Mouse (Mus musculus) kidney, embryonic 15.5 days (tissue): Measurements from ENCODE around the gene Cops6. TPM values are rescaled to one million over a fixed set of nuclear protein-coding genes. Genes with fewer than 3 reads are reported as not detected.
A peak's percentile ranks its signal among the peaks of the same experiment; 100 is the strongest.

Source experiments
- ATAC-seq: fragments of 200-750 bp; cut with Nextera tagmentation; replicated peaks from 2 replicates; pipeline ENCODE4 v1.8.0; 2017; ENCODE audit warnings: moderate TSS enrichment; ENCODE audit not compliant: low FRiP score
- H3K27ac ChIP-seq: fragments of 300-500 bp; sonication (generic); 2 replicates; pipeline ENCODE4 v1.5.1; 2015; ENCODE audit warnings: mild to moderate bottlenecking, inconsistent platforms
- H3K27me3 ChIP-seq: fragments of 300-500 bp; sonication (generic); 2 replicates; pipeline ENCODE4 v1.6.1; 2015; ENCODE audit warnings: inconsistent platforms
- H3K36me3 ChIP-seq: fragments of 300-500 bp; sonication (generic); 2 replicates; pipeline ENCODE4 v1.6.1; 2015; ENCODE audit warnings: inconsistent platforms
- H3K4me1 ChIP-seq: fragments of 300-500 bp; sonication (generic); 2 replicates; pipeline ENCODE4 v1.6.1; 2015; ENCODE audit warnings: inconsistent platforms
- H3K4me2 ChIP-seq: fragments of 300-500 bp; sonication (generic); 2 replicates; pipeline ENCODE4 v1.6.1; 2015; ENCODE audit warnings: moderate library complexity, mild to moderate bottlenecking, inconsistent platforms
- H3K4me3 ChIP-seq: fragments of 300-500 bp; sonication (generic); replicated peaks from 2 replicates; pipeline ENCODE4 v1.5.1; 2015; ENCODE audit warnings: mild to moderate bottlenecking, inconsistent platforms
- H3K9ac ChIP-seq: fragments of 300-500 bp; sonication (generic); 2 replicates; pipeline ENCODE4 v1.6.1; 2015; ENCODE audit warnings: mild to moderate bottlenecking, inconsistent platforms
- H3K9me3 ChIP-seq: fragments of 300-500 bp; sonication (generic); replicated peaks from 2 replicates; pipeline ENCODE4 v1.6.1; 2016; ENCODE audit warnings: inconsistent platforms
- WGBS: fragments of 180-500 bp; shearing (Covaris S2); methylation state at CpG from one replicate; pipeline ENCODE4 v1.1.7; 2015; ENCODE audit warnings: mixed read lengths; 5-methylcytosine and 5-hydroxymethylcytosine counted together
- polyA plus RNA-seq: library from polyadenylated mRNA; unstranded; fragments of >200 nt; fragmentation: Nextera tagmentation; extraction: Ambion mirVana; gene quantifications from 2 replicates; pipeline ENCODE4 v1.2.1, GENCODE M21; 2015

Cops6 gene
- polyA plus RNA-seq, 1 experiment from 2014 or later = 316 TPM

- Histone ChIP-seq H3K27ac (peak overlapping the region; percentile 82), H3K4me1 (peaks cover 21% of the 10 kb centered on the region), H3K36me3 (peaks cover 31% of the 10 kb centered on the region), H3K4me3 (peak overlapping the region; percentile 79), H3K27me3 (no peaks in the 10 kb centered on the region), H3K9me3 (no peaks in the 10 kb centered on the region), H3K4me2 (peak overlapping the region; percentile 61), H3K9ac (peak overlapping the region; percentile 81; the same call in 1 of the 2 replicates)
- ATAC-seq = no peak
- 67% methylated on average over 7 of the region's 7 CpGs for WGBS
Observed at GRCm38 (mm10) chr5:138160224-138160762, 578 bp upstream of the Cops6 start.

GRCm38 (mm10) chr5:138163046-138163445 is 2.2 kb downstream of the Cops6 start:
- no peak for ATAC-seq
- H3K9ac ChIP-seq = no peak overlapping the region
- peaks cover 25% of the 10 kb centered on the region for H3K4me1 ChIP-seq
- H3K9me3 ChIP-seq = no peaks in the 10 kb centered on the region
- H3K4me2 ChIP-seq = no peak overlapping the region
- no peak overlapping the region for H3K27ac ChIP-seq
- H3K27me3 ChIP-seq = no peaks in the 10 kb centered on the region
- H3K36me3 ChIP-seq = peaks cover 59% of the 10 kb centered on the region
- 62% methylated on average over 6 of the region's 6 CpGs for WGBS
- H3K4me3 ChIP-seq = no peak overlapping the region

GRCm38 (mm10) chr5:138163610-138164009 is 2.7 kb downstream of the Cops6 start:
- Histone ChIP-seq H3K4me3 (no peak overlapping the region), H3K4me2 (no peak overlapping the region), H3K9me3 (no peaks in the 10 kb centered on the region), H3K4me1 (peaks cover 25% of the 10 kb centered on the region), H3K9ac (no peak overlapping the region), H3K36me3 (peaks cover 64% of the 10 kb centered on the region), H3K27me3 (no peaks in the 10 kb centered on the region), H3K27ac (no peak overlapping the region)
- WGBS = 69% methylated on average over 10 of the region's 10 CpGs
- ATAC-seq = no peak

GRCm38 (mm10) chr5:138165594-138165993 is 4.7 kb downstream of the Cops6 start:
- no peak for ATAC-seq
- Histone ChIP-seq H3K27ac (no peak overlapping the region), H3K4me1 (peaks cover 34% of the 10 kb centered on the region), H3K4me3 (no peak overlapping the region), H3K27me3 (no peaks in the 10 kb centered on the region), H3K9me3 (no peaks in the 10 kb centered on the region), H3K36me3 (peaks cover 78% of the 10 kb centered on the region), H3K4me2 (no peak overlapping the region), H3K9ac (no peak overlapping the region)
- WGBS = 66% methylated on average over 8 of the region's 8 CpGs

GRCm38 (mm10) chr5:138170936-138171561 is 10.2 kb downstream of the Cops6 start:
- peak; percentile 91 for ATAC-seq
- Histone ChIP-seq H3K4me3 (peak overlapping the region; percentile 72), H3K27ac (peak overlapping the region; percentile 96), H3K27me3 (no peaks in the 10 kb centered on the region), H3K9ac (peak overlapping the region; percentile 72), H3K4me2 (peak overlapping the region; percentile 78), H3K4me1 (peaks cover 30% of the 10 kb centered on the region), H3K9me3 (no peaks in the 10 kb centered on the region), H3K36me3 (peaks cover 66% of the 10 kb centered on the region)
- under 1% methylated on average over 47 of the region's 47 CpGs for WGBS

GRCm38 (mm10) chr5:138171695-138172491 is 11.0 kb downstream of the Cops6 start, which contains the start of the genes Ap4m1 and Mcm7:
Ap4m1 (plus strand) TSS chr5:138172002.
Mcm7 (minus strand) TSS chr5:138172422.
- H3K4me2 ChIP-seq = peak within 1 kb of the TSS; percentile 78
- H3K27me3 ChIP-seq = no peaks in the 10 kb centered on the region
- H3K4me1 ChIP-seq = peaks cover 30% of the 10 kb centered on the region
- under 1% methylated on average over 54 of the region's 54 CpGs for WGBS
- no peaks in the 10 kb centered on the region for H3K9me3 ChIP-seq
- ATAC-seq = peak; percentile 93
- H3K36me3 ChIP-seq = peaks cover 65% of the 10 kb centered on the region
- peak within 1 kb of the TSS; percentile 72 for H3K9ac ChIP-seq
- peak within 1 kb of the TSS; percentile 96 for H3K27ac ChIP-seq
- peak within 1 kb of the TSS; percentile 72 for H3K4me3 ChIP-seq

- H3K4me2 ChIP-seq = peak overlapping the region; percentile 78
- no peaks in the 10 kb centered on the region for H3K9me3 ChIP-seq
- 74% methylated on average over 3 of the region's 3 CpGs for WGBS
- peak overlapping the region; percentile 72 for H3K4me3 ChIP-seq
- no peak overlapping the region; the same call in 1 of the 2 replicates for H3K27ac ChIP-seq
- no peak for ATAC-seq
- no peak overlapping the region for H3K9ac ChIP-seq
- peaks cover 27% of the 10 kb centered on the region for H3K4me1 ChIP-seq
- no peaks in the 10 kb centered on the region for H3K27me3 ChIP-seq
- peaks cover 65% of the 10 kb centered on the region for H3K36me3 ChIP-seq
Observed at GRCm38 (mm10) chr5:138173217-138173616, 12.3 kb downstream of the Cops6 start.

- Histone ChIP-seq H3K4me3 (peak within 1 kb of the TSS; percentile 87), H3K4me2 (peak within 1 kb of the TSS; percentile 79), H3K9me3 (no peaks in the 10 kb centered on the region), H3K36me3 (peaks cover 56% of the 10 kb centered on the region), H3K9ac (peak within 1 kb of the TSS; percentile 83), H3K27me3 (no peaks in the 10 kb centered on the region), H3K4me1 (peaks cover 15% of the 10 kb centered on the region), H3K27ac (peak within 1 kb of the TSS; percentile 84)
- WGBS = under 1% methylated on average over 31 of the region's 31 CpGs
- peak; percentile 88 for ATAC-seq
Observed at GRCm38 (mm10) chr5:138186950-138187638, 26.2 kb downstream of the Cops6 start, which contains the start of the genes Taf6 and Cnpy4. Taf6 (minus strand) TSS chr5:138187451. Cnpy4 (plus strand) TSS chr5:138187485.

- ATAC-seq = peak; percentile 86
- no peaks in the 10 kb centered on the region for H3K9me3 ChIP-seq
- H3K36me3 ChIP-seq = peaks cover 54% of the 10 kb centered on the region
- WGBS = 1% methylated on average over 10 of the region's 10 CpGs
- H3K27ac ChIP-seq = peak overlapping the region; percentile 84
- peaks cover 15% of the 10 kb centered on the region for H3K4me1 ChIP-seq
- H3K27me3 ChIP-seq = no peaks in the 10 kb centered on the region
- peak overlapping the region; percentile 79 for H3K4me2 ChIP-seq
- H3K4me3 ChIP-seq = peak overlapping the region; percentile 87
- peak overlapping the region; percentile 83 for H3K9ac ChIP-seq
Observed at GRCm38 (mm10) chr5:138187661-138188306, 26.9 kb downstream of the Cops6 start.

- peak; percentile 90 for ATAC-seq
- peak within 1 kb of the TSS; percentile 62 for H3K4me3 ChIP-seq
- 7% methylated on average over 54 of the region's 54 CpGs for WGBS
- H3K27me3 ChIP-seq = no peaks in the 10 kb centered on the region
- H3K9me3 ChIP-seq = no peaks in the 10 kb centered on the region
- H3K4me2 ChIP-seq = peak within 1 kb of the TSS; percentile 94
- peak within 1 kb of the TSS; percentile 70 for H3K9ac ChIP-seq
- peaks cover 34% of the 10 kb centered on the region for H3K36me3 ChIP-seq
- peaks cover 10% of the 10 kb centered on the region for H3K4me1 ChIP-seq
- peak within 1 kb of the TSS; percentile 82 for H3K27ac ChIP-seq
Observed at GRCm38 (mm10) chr5:138193771-138194727, 33.2 kb downstream of the Cops6 start, which contains the start of gene Mblac1. Mblac1 (plus strand) TSS chr5:138194314.
